Mouse (Mus musculus): ENCODE results near the gene Inpp5f. TPM values are rescaled to one million over a fixed set of nuclear protein-coding genes. Genes with fewer than 3 reads are reported as not detected.
"Not testable (repeated sequence)": the region's sequence is repeated elsewhere in the genome, so short reads cannot be mapped to it uniquely, and the experiment has no call there.

The Inpp5f gene
- 7.2 and 7.3 TPM in 2 replicates for polyA plus RNA-seq (2015; fragmentation: Nextera tagmentation; extraction: Ambion mirVana)

DNA sequence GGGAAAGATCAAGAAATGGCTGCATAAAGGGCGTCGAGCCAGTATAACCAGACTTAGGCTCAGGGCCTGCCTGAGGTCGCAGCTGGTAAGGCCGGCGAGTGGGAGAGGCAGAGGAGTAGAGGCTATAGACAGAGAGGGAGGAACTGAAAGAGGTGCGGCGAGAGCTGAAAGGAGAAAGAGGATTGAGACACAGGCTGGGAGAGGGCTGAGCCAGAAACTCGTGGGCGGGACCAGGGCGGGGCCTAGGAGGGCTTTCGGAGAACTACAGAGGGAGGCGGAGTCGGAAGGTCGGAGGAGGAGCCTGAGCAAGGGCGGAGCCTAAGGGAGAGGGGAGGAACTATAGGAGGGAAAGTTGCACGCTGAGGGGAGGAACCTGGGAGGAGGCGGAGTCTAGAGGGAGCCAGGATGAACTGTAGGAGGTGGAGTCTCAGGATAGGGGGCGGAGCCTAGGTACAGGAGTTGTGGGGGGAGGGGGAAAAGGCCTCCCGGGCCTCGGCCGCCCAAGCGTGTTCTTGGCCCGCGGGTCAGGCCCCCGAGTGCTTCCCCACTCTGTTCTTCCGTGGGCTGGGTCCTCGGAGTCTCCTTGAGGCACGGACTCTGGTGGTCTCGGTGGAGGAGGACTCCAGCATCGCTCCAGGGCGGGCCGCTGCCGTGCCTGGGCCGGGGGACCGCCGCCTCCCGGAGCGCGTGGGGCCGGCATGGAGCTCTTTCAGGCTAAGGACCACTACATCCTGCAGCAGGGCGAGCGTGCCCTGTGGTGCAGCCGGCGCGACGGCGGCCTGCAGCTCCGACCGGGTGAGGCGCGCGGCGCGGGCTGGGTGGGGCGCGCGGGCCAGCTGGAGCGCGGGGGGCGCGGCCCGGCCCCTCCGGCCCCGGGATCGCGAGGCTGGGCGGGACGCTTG lies at the start of gene Inpp5f:
Inpp5f (plus strand) TSS at position 432 of the 902 bp plus-strand sequence.
- H3K9me3 ChIP-seq (ENCODE audit: low read length) = no peaks in the 10 kb centered on the region
- ATAC-seq (peak; percentile 98), DNase-seq (peak; percentile 100)
- H3K4me3 ChIP-seq (ENCODE audit: low read depth, low read length) = peak within 1 kb of the TSS; percentile 74
- peak within 1 kb of the TSS; percentile 97 for H3K4me2 ChIP-seq (ENCODE audit: low read depth, low read length)
- H3K9ac ChIP-seq (replicated peaks) = peak within 1 kb of the TSS; percentile 84
- peaks cover 14% of the 10 kb centered on the region for H3K4me1 ChIP-seq (ENCODE audit: insufficient read depth)
- H3K36me3 ChIP-seq (replicated peaks; ENCODE audit: insufficient read depth, low read length) = no peaks in the 10 kb centered on the region
- H3K27me3 ChIP-seq (ENCODE audit: insufficient read depth, low read length) = no peaks in the 10 kb centered on the region
- TF ChIP-seq CTCF (IDR thresholded peaks at IDR 0.05; ENCODE audit: low read depth) = no peak
- peak within 1 kb of the TSS; percentile 74 for H3K27ac ChIP-seq (ENCODE audit: low read depth)
- 1% methylated on average over 64 of the region's 68 CpGs for WGBS (ENCODE audit: insufficient replicate concordance)

DNA sequence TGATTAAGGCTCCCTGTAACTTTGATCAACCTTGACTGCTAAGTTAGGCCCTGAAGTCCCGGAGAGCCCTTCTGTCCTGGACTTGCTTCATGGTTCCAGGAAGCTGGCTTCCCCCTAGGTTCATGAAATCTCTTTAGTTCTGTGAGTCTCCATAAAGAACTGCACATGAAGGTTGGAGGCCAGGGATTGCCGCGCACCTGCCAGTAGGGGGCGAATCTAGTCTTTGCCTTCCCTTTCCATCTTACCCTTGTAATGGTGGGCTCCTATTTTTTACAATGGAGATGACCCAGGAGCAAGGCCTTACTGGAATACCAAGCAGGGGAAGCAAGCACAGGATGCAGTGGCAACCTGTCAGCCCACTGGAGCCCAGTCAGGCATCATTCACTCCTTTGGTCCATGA lies 47.8 kb upstream of the Inpp5f start:
- Histone ChIP-seq H3K9ac (replicated peaks) (no peak overlapping the region), H3K4me3 (ENCODE audit: low read depth, low read length) (no peak overlapping the region), H3K36me3 (replicated peaks; ENCODE audit: insufficient read depth, low read length) (no peaks in the 10 kb centered on the region), H3K4me2 (ENCODE audit: low read depth, low read length) (no peak overlapping the region), H3K27me3 (ENCODE audit: insufficient read depth, low read length) (no peaks in the 10 kb centered on the region), H3K9me3 (ENCODE audit: low read length) (no peaks in the 10 kb centered on the region), H3K4me1 (ENCODE audit: insufficient read depth) (no peaks in the 10 kb centered on the region; the same call in 1 of the 2 replicates), H3K27ac (ENCODE audit: low read depth) (no peak overlapping the region)
- TF ChIP-seq EP300 (IDR thresholded peaks at IDR 0.05; ENCODE audit: low read depth) (no peak), CTCF (IDR thresholded peaks at IDR 0.05; ENCODE audit: low read depth) (peak; percentile 70)
- DNase-seq (peak; percentile 42), ATAC-seq (no peak)
- WGBS (ENCODE audit: insufficient replicate concordance) = 29% methylated on average over 4 of the region's 4 CpGs

DNA sequence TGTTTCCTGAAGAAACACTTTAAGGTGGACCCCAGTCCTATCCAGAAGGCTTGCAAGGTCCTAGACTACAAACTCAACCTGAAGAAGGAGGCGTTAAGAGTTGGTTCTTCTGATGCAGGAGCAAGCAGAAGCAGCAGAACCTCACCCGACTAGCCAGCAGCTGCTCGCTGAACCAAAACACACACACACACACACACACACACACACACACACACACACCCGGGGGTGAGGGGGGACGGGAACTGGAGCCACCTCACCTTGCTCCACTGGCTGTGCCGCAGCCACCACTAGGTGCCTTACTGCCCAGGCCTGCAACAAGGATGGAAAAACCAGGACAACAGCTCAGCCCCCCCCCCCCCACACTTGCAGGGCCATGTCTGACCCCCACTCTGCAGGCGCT lies 44.8 kb upstream of the Inpp5f start:
- Histone ChIP-seq H3K4me3 (ENCODE audit: low read depth, low read length) (no peak overlapping the region), H3K4me2 (ENCODE audit: low read depth, low read length) (no peak overlapping the region), H3K27ac (ENCODE audit: low read depth) (no peak overlapping the region), H3K4me1 (ENCODE audit: insufficient read depth) (peaks cover 4% of the 10 kb centered on the region; the same call in 1 of the 2 replicates), H3K9me3 (ENCODE audit: low read length) (no peaks in the 10 kb centered on the region), H3K9ac (replicated peaks) (no peak overlapping the region), H3K27me3 (ENCODE audit: insufficient read depth, low read length) (no peaks in the 10 kb centered on the region), H3K36me3 (replicated peaks; ENCODE audit: insufficient read depth, low read length) (no peaks in the 10 kb centered on the region)
- DNase-seq (no peak), ATAC-seq (no peak)
- no peak for TF ChIP-seq CTCF (IDR thresholded peaks at IDR 0.05; ENCODE audit: low read depth)
- TF ChIP-seq EP300 (IDR thresholded peaks at IDR 0.05; ENCODE audit: low read depth) = no peak
- WGBS (ENCODE audit: insufficient replicate concordance) = 77% methylated on average over 6 of the region's 7 CpGs

DNA sequence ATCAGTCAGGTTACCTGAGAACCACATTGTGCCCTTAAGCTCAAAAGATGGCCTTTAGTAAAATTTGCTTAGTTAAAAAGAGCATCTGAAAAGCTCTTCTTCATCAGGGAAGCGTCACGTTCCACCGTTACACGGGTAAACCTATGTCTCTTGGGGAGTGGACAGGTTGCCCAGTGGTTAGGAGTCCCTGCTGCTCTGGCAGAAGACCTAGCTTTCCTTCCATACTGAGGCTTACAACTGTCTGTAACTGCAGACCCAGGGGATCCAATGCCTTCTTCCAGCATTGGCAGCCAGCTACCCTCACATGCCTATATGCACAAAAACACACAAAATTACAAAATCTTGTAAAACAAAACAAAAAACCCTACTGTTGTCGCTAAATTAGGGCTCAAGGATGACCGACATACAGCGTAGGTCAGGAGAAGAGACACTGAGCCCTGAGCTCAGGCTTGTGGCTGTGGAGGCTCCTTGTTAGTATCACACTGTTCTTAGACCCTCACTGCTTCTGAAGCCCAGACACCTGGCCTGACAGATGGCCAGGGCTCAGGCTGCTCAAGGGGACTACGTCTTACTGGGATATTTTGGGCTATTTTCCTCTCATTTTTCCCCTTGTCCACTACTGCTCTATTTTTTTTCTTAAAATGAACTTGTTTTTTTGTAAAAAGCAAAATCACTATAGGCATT lies 43.4 kb upstream of the Inpp5f start:
- Histone ChIP-seq H3K4me3 (ENCODE audit: low read depth, low read length) (no peak overlapping the region), H3K9ac (replicated peaks) (no peak overlapping the region), H3K4me1 (ENCODE audit: insufficient read depth) (peaks cover 4% of the 10 kb centered on the region; the same call in 1 of the 2 replicates), H3K4me2 (ENCODE audit: low read depth, low read length) (no peak overlapping the region), H3K27me3 (ENCODE audit: insufficient read depth, low read length) (no peaks in the 10 kb centered on the region), H3K9me3 (ENCODE audit: low read length) (no peaks in the 10 kb centered on the region), H3K36me3 (replicated peaks; ENCODE audit: insufficient read depth, low read length) (no peaks in the 10 kb centered on the region), H3K27ac (ENCODE audit: low read depth) (no peak overlapping the region)
- DNase-seq = no peak
- TF ChIP-seq EP300 (IDR thresholded peaks at IDR 0.05; ENCODE audit: low read depth) (no peak), CTCF (IDR thresholded peaks at IDR 0.05; ENCODE audit: low read depth) (no peak)
- no peak for ATAC-seq
- 87% methylated on average over 8 of the region's 8 CpGs for WGBS (ENCODE audit: insufficient replicate concordance)

DNA sequence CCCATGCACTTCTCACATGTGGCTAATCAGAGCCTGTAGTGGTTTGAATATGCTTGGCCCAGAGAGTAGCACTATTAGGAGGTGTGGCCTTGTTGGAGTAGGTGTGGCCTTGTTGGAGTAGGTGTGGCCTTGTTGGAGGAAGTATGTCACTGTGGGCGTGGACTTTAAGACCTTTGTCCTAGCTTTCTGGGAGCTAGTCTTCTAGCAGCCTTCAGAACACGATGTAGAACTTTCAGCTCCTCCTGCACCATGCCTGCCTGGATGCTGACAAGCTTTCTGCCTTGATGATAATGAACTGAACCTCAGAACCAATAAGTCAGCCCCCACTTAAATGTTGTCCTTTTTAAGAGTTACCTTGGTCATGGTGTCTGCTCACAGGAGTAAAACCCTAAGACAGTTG lies 41.7 kb upstream of the Inpp5f start:
- not testable (repeated sequence) for DNase-seq; H3K4me3 ChIP-seq (ENCODE audit: low read depth, low read length); H3K27ac ChIP-seq (ENCODE audit: low read depth); H3K36me3 ChIP-seq (replicated peaks; ENCODE audit: insufficient read depth, low read length); H3K9me3 ChIP-seq (ENCODE audit: low read length); H3K27me3 ChIP-seq (ENCODE audit: insufficient read depth, low read length); H3K4me2 ChIP-seq (ENCODE audit: low read depth, low read length); H3K9ac ChIP-seq (replicated peaks); H3K4me1 ChIP-seq (ENCODE audit: insufficient read depth)
- WGBS (ENCODE audit: insufficient replicate concordance) = 83% methylated on average over 2 of the region's 2 CpGs
- ATAC-seq = peak; percentile 44; the same call in 1 of the 2 replicates

DNA sequence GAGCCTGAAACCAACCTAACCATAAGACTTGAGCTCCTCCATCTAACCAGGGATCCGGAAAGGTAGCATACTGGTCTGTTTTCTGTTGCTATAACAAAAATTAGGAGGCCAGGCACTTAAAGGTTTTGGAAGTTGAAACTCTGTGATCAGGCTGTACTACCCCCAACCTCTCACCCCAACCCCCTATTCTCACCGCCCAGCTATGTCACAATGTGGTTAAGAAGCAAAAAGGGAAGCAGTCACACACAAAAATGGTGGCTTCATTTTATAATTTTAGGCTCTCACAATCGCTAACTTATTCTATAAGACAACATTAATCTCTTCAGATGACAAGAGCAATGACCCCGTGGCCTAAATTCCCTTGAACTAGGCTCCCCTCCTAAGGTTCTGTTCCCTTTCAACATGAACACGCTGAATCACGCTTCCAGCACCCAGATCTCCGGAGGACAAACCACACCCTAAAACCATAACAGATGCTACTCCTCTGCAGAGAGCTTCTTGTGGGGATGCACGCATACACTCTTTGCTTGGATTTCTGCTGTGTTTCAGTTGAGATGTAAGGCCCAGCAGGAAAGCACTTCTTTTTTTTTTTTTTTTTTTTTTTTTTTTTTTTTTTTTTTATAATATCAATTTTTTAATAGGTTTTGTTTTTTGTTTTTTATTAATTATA lies 41.0 kb upstream of the Inpp5f start:
- H3K27me3 ChIP-seq (ENCODE audit: insufficient read depth, low read length) = no peaks in the 10 kb centered on the region
- H3K36me3 ChIP-seq (replicated peaks; ENCODE audit: insufficient read depth, low read length) = no peaks in the 10 kb centered on the region
- no peak overlapping the region for H3K4me2 ChIP-seq (ENCODE audit: low read depth, low read length)
- ATAC-seq (no peak), DNase-seq (no peak)
- peaks cover 4% of the 10 kb centered on the region; the same call in 1 of the 2 replicates for H3K4me1 ChIP-seq (ENCODE audit: insufficient read depth)
- TF ChIP-seq CTCF (IDR thresholded peaks at IDR 0.05; ENCODE audit: low read depth) (no peak), EP300 (IDR thresholded peaks at IDR 0.05; ENCODE audit: low read depth) (no peak)
- H3K9ac ChIP-seq (replicated peaks) = no peak overlapping the region
- no peak overlapping the region for H3K4me3 ChIP-seq (ENCODE audit: low read depth, low read length)
- H3K9me3 ChIP-seq (ENCODE audit: low read length) = no peaks in the 10 kb centered on the region
- H3K27ac ChIP-seq (ENCODE audit: low read depth) = peak overlapping the region; percentile 11; the same call in 1 of the 2 replicates
- WGBS (ENCODE audit: insufficient replicate concordance) = 54% methylated on average over 8 of the region's 8 CpGs

DNA sequence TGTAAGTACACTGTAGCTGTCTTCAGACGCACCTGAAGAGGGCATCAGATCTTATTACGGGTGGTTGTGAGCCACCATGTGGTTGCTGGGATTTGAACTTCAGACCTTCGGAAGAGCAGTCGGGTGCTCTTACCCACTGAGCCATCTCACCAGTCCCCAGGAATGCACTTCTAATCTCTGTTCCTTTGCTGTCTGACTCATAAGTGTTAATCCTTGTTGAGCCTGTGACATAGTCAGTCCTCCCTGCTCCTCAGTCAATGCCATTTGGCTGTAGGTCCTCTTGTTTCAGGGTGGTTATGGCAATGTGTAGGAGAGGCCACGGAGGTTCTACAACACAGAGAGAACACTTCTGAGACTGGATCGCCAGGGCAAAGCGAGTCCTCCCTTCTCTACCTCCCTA lies 40.5 kb upstream of the Inpp5f start:
- not testable (repeated sequence) for ATAC-seq; H3K4me2 ChIP-seq (ENCODE audit: low read depth, low read length); H3K27ac ChIP-seq (ENCODE audit: low read depth); H3K4me1 ChIP-seq (ENCODE audit: insufficient read depth); H3K9ac ChIP-seq (replicated peaks); H3K9me3 ChIP-seq (ENCODE audit: low read length); H3K36me3 ChIP-seq (replicated peaks; ENCODE audit: insufficient read depth, low read length); H3K4me3 ChIP-seq (ENCODE audit: low read depth, low read length); H3K27me3 ChIP-seq (ENCODE audit: insufficient read depth, low read length); DNase-seq
- 84% methylated on average over 7 of the region's 7 CpGs for WGBS (ENCODE audit: insufficient replicate concordance)

Measured in liver, postnatal 0 days (tissue).